Mouse (Mus musculus): ENCODE results near the gene Sept9.

Sept9 gene

DNA sequence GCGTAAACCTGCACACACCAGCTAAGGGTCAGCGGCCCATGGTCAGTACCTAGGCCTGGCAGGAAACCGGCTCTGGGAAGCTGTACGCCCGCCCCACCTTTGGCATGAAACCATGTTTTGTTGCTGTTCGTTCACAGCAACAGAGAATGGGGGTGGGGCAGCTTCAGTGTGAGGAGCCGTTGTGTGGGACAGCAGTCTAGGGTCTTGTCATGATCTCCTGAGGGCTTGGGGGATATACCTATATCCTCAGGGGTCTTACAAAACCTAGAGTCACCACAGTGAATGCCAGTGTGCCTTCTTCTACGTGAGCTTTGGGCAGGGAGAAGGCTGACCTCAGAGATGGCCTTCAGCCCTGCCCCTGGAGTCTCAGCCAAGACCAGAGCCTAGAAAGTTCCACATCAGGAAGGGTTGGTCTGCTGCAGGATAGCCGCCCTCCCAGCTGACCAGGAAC is 47.5 kb downstream of the Sept9 start:
- peak; percentile 64 for DNase-seq

GRCm38 (mm10) chr11:117247541-117247940 is 48.1 kb downstream of the Sept9 start:
- DNase-seq, result no peak

DNA sequence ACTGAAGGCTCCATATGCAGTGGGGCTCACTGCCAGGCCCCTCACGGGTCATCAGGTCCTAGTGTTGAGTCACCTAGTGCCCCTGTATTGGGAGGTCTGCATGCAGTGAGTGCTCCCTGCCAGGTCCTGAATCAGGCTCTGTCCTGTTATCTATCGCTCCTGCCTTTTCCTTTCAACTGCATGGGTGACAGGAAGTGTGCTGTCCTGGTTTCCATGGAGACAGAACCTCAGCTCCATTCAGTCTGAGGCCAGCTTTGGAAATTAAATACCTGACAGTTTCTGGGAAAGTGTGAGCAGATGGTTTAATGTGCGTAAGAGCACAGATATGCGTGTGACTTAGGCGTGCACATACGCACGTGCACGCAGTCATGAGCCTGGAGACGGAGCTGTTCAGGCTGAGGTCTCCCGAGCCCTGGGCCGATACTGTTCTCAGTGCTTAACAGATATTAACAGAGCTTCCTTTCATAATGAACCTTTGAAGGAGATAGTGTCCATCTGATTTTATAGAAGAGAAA is 49.3 kb downstream of the Sept9 start:
- DNase-seq, result no peak

GRCm38 (mm10) chr11:117249282-117249984 is 50.0 kb downstream of the Sept9 start:
- DNase-seq, result no peak

DNA sequence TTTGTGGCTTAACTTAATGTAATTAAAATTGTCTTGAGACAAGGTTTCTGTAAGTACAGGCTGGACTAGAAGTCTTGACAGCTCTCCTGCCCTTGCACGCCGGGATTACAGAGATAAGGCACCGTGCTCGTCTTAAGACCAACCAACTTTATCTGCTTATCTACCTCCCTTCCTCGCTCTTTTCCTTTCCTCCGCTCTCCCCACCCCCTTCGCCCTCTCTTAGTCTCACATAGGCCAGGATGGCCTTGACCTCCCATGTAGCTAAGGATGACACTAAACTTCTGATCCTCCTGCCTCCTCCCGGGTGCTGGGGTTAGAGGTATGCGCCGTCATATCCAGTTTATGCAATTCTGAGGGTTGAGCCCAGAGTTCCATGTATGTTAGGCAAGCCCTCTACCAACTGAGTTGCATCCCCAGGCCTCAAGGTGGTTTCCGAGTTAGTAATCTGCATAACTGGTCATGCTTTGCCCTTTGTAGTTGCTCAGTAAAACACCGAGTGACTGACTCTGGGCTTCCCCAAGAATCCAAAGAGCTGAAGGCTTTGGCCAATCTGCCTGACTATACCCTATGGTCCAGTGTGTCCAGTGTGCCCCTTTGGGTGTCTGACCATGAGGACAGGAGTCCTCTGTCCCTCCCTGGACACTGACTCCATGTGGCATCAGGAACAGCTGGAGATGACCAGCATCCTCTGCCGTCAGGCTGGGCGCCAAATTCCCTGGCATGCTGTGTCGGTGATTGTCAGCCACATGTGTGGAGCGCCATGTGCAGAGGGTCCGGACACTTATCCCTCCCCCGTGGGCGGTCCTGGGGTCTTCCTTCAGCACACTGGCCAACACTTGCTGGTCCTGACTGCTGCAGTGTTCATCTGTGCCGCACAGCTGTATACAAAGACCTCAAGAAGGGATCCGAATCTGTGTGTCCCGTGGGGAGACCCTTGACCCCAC is 50.8 kb downstream of the Sept9 start:
- no peak for DNase-seq

DNA sequence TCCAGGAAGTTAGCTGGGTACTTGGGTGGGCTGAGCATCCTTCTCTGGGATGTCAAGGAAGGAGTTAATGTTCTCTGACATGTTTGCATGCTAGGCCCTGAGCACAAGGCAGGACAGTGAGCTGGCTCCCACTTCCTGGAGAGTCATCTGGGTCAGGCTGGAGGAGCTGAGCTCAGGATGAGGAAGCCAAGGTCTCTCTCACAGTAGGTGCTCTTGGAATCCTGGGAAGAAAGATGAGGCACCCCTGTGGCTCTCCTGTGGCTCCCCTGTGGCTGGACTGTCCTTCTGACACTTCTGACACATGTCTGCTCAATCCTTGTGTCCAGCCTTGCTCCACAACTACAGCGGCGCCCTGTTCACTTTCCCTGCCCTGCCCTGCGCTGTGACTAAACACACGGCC is 52.3 kb downstream of the Sept9 start:
- no peak for DNase-seq

DNA sequence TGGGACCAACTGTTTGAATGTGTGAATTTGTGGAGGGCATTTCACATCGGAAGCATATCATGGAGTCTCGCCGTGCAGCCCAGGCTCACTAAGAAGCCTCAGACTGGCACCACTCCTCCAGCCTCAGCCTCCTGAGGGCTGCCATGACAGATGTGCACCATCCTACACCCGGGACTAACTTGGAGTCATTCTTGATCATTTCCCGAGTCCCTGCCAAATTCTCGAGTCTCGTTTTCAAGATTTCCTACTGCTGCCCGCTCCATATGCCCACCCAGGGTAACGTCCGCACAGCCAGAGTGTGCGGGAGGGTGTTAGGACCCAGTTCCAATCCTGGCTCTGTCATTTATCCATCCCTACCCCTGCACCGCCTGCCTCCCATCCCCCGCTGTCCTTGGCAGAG is 53.4 kb downstream of the Sept9 start:
- no peak for DNase-seq

DNA sequence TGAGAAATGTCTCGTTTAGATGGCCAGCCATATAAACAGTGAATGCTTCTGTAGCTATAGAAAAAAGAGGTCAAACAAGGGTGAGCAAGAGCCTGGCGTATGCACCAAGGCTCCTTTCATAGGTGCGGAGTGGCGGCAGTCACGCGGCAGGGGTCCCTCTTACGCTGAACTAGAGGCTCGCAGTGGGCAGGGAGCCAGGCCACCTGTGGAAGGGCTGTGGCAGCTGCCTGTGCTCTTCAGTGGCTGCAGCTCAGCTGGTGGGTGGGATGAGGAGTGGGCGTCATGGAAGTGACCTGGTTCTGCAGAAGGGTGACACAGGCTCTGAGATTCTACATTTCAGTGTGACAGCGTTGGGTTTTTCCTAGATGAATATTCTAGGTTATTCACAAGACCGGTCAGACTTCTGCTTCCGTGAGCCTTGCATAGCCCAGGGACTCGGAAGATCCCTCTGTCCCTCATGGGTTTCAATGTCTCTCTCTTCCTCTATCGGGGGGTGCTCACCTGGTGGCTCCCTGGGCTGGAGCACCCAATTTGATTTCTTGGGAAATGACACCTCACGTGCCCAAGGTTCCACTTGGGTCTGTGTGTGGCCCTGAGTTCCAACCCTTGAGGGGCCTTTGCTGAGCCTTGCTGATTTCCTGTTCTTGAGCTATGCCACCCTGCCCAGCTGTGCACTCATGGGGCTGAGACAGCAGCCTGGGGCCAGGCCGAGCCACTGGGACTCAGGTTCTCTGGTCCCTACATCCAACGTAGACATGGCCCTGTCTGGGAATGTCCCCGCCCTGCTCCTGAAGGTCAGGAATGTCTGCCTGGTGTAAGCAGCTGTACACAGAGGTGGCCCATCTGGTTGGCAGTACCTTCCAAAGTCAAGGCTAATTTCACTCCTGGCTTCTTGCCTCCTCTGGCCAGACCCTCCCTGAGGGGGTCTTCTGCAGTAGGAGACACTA is 55.0 kb downstream of the Sept9 start:
- DNase-seq, result no peak

DNA sequence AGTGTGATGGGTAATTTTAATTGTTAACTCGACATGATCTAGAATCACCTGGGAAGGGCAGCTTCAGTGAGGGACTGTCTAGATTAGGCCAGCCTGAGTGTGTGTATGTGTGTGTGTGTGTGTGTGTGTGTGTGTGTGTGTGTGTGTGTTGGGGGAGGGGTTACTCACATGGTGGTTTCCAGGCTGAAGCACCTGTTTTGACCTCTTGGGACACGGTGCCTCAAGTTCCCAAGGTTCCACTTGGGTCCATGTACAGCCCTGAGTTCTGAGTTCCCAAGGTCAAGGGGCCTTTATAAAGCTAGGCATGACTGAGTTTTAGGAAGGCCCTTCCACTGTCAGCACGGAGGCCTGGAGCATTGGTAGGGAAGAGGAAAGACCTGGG is 55.6 kb downstream of the Sept9 start:
- DNase-seq, result no peak

DNA sequence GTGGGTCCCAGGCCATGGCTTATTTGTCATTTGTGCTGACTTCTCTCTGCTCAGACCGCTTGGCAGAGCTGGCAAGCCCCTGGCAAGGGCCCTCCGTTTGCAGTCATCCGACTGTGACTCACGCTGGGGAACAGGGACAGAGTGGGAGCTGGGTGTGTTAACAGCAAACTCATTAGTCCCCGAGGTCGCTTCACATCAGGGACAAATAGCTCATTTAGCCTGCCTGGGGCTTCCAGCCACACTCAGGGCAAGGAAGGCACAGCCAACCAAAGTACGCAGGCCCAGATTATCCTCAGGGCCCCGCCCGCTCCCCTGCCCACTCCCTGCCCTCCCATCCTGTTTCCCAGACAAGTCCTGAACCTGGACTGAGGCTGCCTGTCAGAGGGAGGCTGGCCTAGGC is 56.6 kb downstream of the Sept9 start:
- DNase-seq, result no peak

GRCm38 (mm10) chr11:117256840-117257239 is 57.4 kb downstream of the Sept9 start:
- DNase-seq, result no peak

- no peak for DNase-seq
These were observed 57.8 kb downstream of the Sept9 start for GRCm38 (mm10) chr11:117257266-117257665.

GRCm38 (mm10) chr11:117257842-117258241 is 58.4 kb downstream of the Sept9 start:
- no peak for DNase-seq

- DNase-seq, result peak; percentile 60
These were observed 59.9 kb downstream of the Sept9 start for GRCm38 (mm10) chr11:117259178-117259960.

- DNase-seq, result no peak
These were observed 61.2 kb downstream of the Sept9 start for GRCm38 (mm10) chr11:117260631-117261030.

- DNase-seq, result no peak
These were observed 63.8 kb downstream of the Sept9 start for GRCm38 (mm10) chr11:117263096-117263808.

DNA sequence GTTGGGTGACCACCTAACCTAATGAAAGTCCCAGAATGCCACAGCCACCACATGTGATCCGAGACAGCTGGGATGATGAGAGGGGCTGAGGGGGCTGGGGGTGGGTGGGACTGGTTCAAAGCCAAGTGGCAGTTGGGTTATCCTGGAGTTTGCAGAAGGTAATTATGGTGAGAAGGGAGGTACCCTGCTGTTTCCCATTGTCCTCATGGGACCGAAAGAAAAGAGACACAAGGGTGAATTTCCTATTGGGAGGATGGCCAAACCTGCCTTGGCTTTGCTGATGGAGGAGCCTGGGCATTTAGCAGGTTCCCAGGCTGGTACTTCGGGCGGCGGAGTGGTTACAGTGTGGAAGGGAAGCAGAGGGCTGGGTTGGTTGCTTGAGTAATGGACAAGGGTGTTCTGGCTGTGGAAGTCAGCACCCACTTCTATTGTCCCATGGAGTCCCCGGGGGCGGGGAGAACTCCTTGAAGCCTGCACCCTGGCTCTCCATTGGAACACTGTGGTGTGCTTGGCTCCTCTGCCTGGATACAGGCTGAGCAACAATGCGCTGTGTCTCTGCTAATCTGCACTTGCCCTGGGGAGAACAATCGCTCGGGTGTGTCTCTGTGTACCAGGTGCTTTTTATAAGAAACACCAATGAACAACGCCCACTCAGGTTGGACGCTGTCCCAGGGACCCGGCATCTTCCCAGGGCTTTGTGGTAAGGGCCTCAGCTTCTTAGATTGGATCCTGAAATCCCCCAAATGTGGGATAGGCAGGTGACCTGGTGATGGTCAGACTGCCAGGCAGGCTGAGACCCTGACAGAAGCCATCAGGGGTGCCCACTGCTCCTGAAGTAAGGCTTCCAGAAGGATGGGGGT is 64.9 kb downstream of the Sept9 start:
- peak; percentile 48 for DNase-seq

DNA sequence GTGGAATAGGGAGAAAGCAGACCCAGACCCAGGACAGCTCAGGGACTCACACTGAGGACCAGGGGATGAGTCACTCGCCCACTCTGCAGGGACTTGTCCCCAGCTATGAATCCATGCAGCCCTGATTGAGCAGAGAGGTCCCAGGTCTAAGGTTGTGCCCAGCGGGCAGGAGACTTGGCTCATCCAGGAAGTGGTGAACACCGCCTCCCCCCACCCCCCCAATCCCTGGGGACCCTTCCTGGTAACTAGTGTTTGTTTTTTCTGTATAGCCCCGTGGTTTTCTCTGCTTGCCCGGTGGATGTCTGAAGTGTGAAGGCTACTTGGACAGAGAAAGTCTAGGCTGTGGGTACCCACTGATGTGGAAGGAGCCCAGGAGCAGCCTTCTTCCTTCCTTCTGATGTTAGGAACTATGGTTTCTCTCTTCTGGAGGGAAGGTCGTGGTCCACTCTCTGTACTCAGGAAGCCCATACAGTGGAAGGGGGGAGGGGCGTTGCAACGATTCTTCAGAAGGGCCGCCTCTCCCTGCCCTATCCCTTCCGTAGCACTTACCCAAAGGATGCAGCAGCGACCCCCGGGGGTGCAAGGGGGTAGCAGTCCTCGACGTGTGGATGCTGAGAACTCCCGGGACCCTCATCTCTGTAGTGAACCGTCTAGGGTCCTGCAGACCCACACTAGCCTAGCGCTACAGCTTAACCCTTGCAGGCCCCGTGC is 66.0 kb downstream of the Sept9 start:
- peak; percentile 72 for DNase-seq

Data from lung, postnatal 14 days (tissue).